Mouse (Mus musculus): ENCODE data around the gene Gpr183. TPM values are rescaled to one million over a fixed set of nuclear protein-coding genes. Genes with fewer than 3 reads are reported as not detected.

The Gpr183 gene
- polyA plus RNA-seq, 1 experiment: 0.06 TPM

GRCm38 (mm10) chr14:121973114-121973513 is 8.1 kb upstream of the Gpr183 start:
- Histone ChIP-seq H3K79me2 (ENCODE audit: control insufficient read depth, insufficient read depth) (no peaks in the 10 kb centered on the region), H3K4me3 (ENCODE audit: insufficient read depth, poor library complexity, severe bottlenecking) (no peak overlapping the region), H3K79me3 (ENCODE audit: low read depth) (no peaks in the 10 kb centered on the region), H3K36me3 (ENCODE audit: control insufficient read depth, insufficient read depth) (no peaks in the 10 kb centered on the region), H3K27me3 (ENCODE audit: control insufficient read depth, insufficient read depth, insufficient read length) (no peaks in the 10 kb centered on the region), H3ac (ENCODE audit: control insufficient read depth, insufficient read length, low read depth) (no peak overlapping the region)
- TF ChIP-seq CTCF (IDR thresholded peaks at IDR 0.05; ENCODE audit: control insufficient read depth, insufficient read depth, insufficient read length): no peak
- TF ChIP-seq FOSL1 (IDR thresholded peaks at IDR 0.05; ENCODE audit: insufficient read depth, low read length, poor library complexity, severe bottlenecking): no peak
- no peak for TF ChIP-seq CEBPB (IDR thresholded peaks at IDR 0.05; ENCODE audit: low read depth)
- no peak for TF ChIP-seq USF1 (IDR thresholded peaks at IDR 0.05; ENCODE audit: low read depth)
- TF ChIP-seq MYOD1 (IDR thresholded peaks at IDR 0.05; ENCODE audit: control insufficient read depth, insufficient read length, low read depth): no peak
- TF ChIP-seq MYOG (IDR thresholded peaks at IDR 0.05; ENCODE audit: control insufficient read depth, extremely low read depth, insufficient read length): no peak
- no peak for TF ChIP-seq MAX (IDR thresholded peaks at IDR 0.05)

GRCm38 (mm10) chr14:121970402-121970801 is 5.4 kb upstream of the Gpr183 start:
- H3K4me3 ChIP-seq (ENCODE audit: insufficient read depth, poor library complexity, severe bottlenecking): no peak overlapping the region
- H3K27me3 ChIP-seq (ENCODE audit: control insufficient read depth, insufficient read depth, insufficient read length): no peaks in the 10 kb centered on the region
- H3K36me3 ChIP-seq (ENCODE audit: control insufficient read depth, insufficient read depth): no peaks in the 10 kb centered on the region
- H3ac ChIP-seq (ENCODE audit: control insufficient read depth, insufficient read length, low read depth): no peak overlapping the region
- no peaks in the 10 kb centered on the region for H3K79me2 ChIP-seq (ENCODE audit: control insufficient read depth, insufficient read depth)
- no peak for TF ChIP-seq USF1 (IDR thresholded peaks at IDR 0.05; ENCODE audit: low read depth)
- H3K79me3 ChIP-seq (ENCODE audit: low read depth): no peaks in the 10 kb centered on the region

GRCm38 (mm10) chr14:121967095-121967494 is 2.1 kb upstream of the Gpr183 start:
- no peaks in the 10 kb centered on the region for H3K79me3 ChIP-seq (ENCODE audit: low read depth)
- H3K79me2 ChIP-seq (ENCODE audit: control insufficient read depth, insufficient read depth): no peaks in the 10 kb centered on the region
- no peak overlapping the region for H3ac ChIP-seq (ENCODE audit: control insufficient read depth, insufficient read length, low read depth)
- no peak overlapping the region for H3K4me3 ChIP-seq (ENCODE audit: insufficient read depth, poor library complexity, severe bottlenecking)
- no peaks in the 10 kb centered on the region for H3K36me3 ChIP-seq (ENCODE audit: control insufficient read depth, insufficient read depth)
- no peak for TF ChIP-seq MYOG (IDR thresholded peaks at IDR 0.05; ENCODE audit: control insufficient read depth, extremely low read depth, insufficient read length)
- no peak for TF ChIP-seq CTCF (IDR thresholded peaks at IDR 0.05; ENCODE audit: control insufficient read depth, insufficient read depth, insufficient read length)
- TF ChIP-seq CEBPB (IDR thresholded peaks at IDR 0.05; ENCODE audit: low read depth): no peak
- no peaks in the 10 kb centered on the region for H3K27me3 ChIP-seq (ENCODE audit: control insufficient read depth, insufficient read depth, insufficient read length)

- H3K79me2 ChIP-seq (ENCODE audit: control insufficient read depth, insufficient read depth): no peaks in the 10 kb centered on the region
- no peak overlapping the region for H3K4me3 ChIP-seq (ENCODE audit: insufficient read depth, poor library complexity, severe bottlenecking)
- no peak overlapping the region for H3ac ChIP-seq (ENCODE audit: control insufficient read depth, insufficient read length, low read depth)
- no peaks in the 10 kb centered on the region for H3K36me3 ChIP-seq (ENCODE audit: control insufficient read depth, insufficient read depth)
- no peaks in the 10 kb centered on the region for H3K27me3 ChIP-seq (ENCODE audit: control insufficient read depth, insufficient read depth, insufficient read length)
- H3K79me3 ChIP-seq (ENCODE audit: low read depth): no peaks in the 10 kb centered on the region
- no peak for TF ChIP-seq MYOD1 (IDR thresholded peaks at IDR 0.05; ENCODE audit: control insufficient read depth, insufficient read length, low read depth)
- no peak for TF ChIP-seq FOSL1 (IDR thresholded peaks at IDR 0.05; ENCODE audit: insufficient read depth, low read length, poor library complexity, severe bottlenecking)
- TF ChIP-seq MYOG (IDR thresholded peaks at IDR 0.05; ENCODE audit: control insufficient read depth, extremely low read depth, insufficient read length): no peak
- TF ChIP-seq MAX (IDR thresholded peaks at IDR 0.05): no peak
- no peak for TF ChIP-seq CEBPB (IDR thresholded peaks at IDR 0.05; ENCODE audit: low read depth)
- no peak for TF ChIP-seq USF1 (IDR thresholded peaks at IDR 0.05; ENCODE audit: low read depth)
- TF ChIP-seq CTCF (IDR thresholded peaks at IDR 0.05; ENCODE audit: control insufficient read depth, insufficient read depth, insufficient read length): no peak
Observed at GRCm38 (mm10) chr14:121965461-121965860, 466 bp upstream of the Gpr183 start.

- H3K36me3 ChIP-seq (ENCODE audit: control insufficient read depth, insufficient read depth): no peaks in the 10 kb centered on the region
- H3K4me3 ChIP-seq (ENCODE audit: insufficient read depth, poor library complexity, severe bottlenecking): no peak overlapping the region
- H3ac ChIP-seq (ENCODE audit: control insufficient read depth, insufficient read length, low read depth): no peak overlapping the region
- H3K79me2 ChIP-seq (ENCODE audit: control insufficient read depth, insufficient read depth): no peaks in the 10 kb centered on the region
- TF ChIP-seq USF1 (IDR thresholded peaks at IDR 0.05; ENCODE audit: low read depth) (no peak), MYOG (IDR thresholded peaks at IDR 0.05; ENCODE audit: control insufficient read depth, extremely low read depth, insufficient read length) (no peak), MAX (IDR thresholded peaks at IDR 0.05) (no peak), CEBPB (IDR thresholded peaks at IDR 0.05; ENCODE audit: low read depth) (no peak), MYOD1 (IDR thresholded peaks at IDR 0.05; ENCODE audit: control insufficient read depth, insufficient read length, low read depth) (no peak), CTCF (IDR thresholded peaks at IDR 0.05; ENCODE audit: control insufficient read depth, insufficient read depth, insufficient read length) (no peak), FOSL1 (IDR thresholded peaks at IDR 0.05; ENCODE audit: insufficient read depth, low read length, poor library complexity, severe bottlenecking) (no peak)
- H3K79me3 ChIP-seq (ENCODE audit: low read depth): no peaks in the 10 kb centered on the region
- no peaks in the 10 kb centered on the region for H3K27me3 ChIP-seq (ENCODE audit: control insufficient read depth, insufficient read depth, insufficient read length)
Observed at GRCm38 (mm10) chr14:121963942-121964335, 1.1 kb downstream of the Gpr183 start.

- Histone ChIP-seq H3K36me3 (ENCODE audit: control insufficient read depth, insufficient read depth) (no peaks in the 10 kb centered on the region), H3K27me3 (ENCODE audit: control insufficient read depth, insufficient read depth, insufficient read length) (no peaks in the 10 kb centered on the region), H3ac (ENCODE audit: control insufficient read depth, insufficient read length, low read depth) (no peak overlapping the region), H3K79me3 (ENCODE audit: low read depth) (no peaks in the 10 kb centered on the region), H3K4me3 (ENCODE audit: insufficient read depth, poor library complexity, severe bottlenecking) (no peak overlapping the region), H3K79me2 (ENCODE audit: control insufficient read depth, insufficient read depth) (no peaks in the 10 kb centered on the region)
- TF ChIP-seq USF1 (IDR thresholded peaks at IDR 0.05; ENCODE audit: low read depth) (no peak), MAX (IDR thresholded peaks at IDR 0.05) (no peak)
Observed at GRCm38 (mm10) chr14:121963251-121963941, 1.6 kb downstream of the Gpr183 start.

Data from C2C12 (cell line).